ENCODE assay signal across 26 mouse cellular contexts in the genomic region with DNA sequence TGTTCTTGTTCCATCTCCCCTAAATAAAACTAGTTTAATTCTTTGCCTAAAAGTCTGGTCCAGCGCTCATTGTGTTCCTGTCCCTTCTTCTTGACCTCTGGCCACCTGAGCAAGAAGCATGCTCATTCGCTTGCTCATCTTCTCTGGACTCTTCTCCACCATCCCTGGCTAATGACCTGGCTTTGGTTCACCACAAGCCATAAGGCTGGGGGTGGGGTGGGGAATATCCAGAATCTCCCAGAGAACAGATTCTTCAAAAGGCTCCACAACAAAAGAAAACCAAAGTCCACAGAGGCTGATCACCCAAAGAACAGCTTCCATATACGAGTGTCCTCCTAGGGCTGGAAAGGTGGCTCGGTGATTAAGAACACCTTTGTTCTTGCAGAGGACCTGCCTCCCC. TPM values are rescaled to one million over a fixed set of nuclear protein-coding genes. Genes with fewer than 3 reads are reported as not detected.
DNase-seq lines count a peak whose midpoint lies in the region; ATAC-seq and TF ChIP-seq lines count a peak whose summit lies in the region.
"Had no signal": no experiment of that assay in that cellular context is flagged by ENCODE, and none has a peak within 500 bp of the region (broad histone marks: within the 10 kb centered on the region; RNA-seq: fewer than 3 reads in every experiment).

No protein-coding gene starts in this region.

- TF ChIP-seq CTCF in intestine, postnatal 0 days (IDR thresholded peaks at IDR 0.05; ENCODE audit: low read depth), result no peak

- no peaks in the 10 kb centered on the region for H3K9me3 ChIP-seq in intestine, postnatal 0 days (ENCODE audit: control insufficient read depth)
- H3K9me3 ChIP-seq in intestine, embryonic 15.5 days, result no peaks in the 10 kb centered on the region
- no peaks in the 10 kb centered on the region for H3K9me3 ChIP-seq in kidney, embryonic 14.5 days (ENCODE audit: control insufficient read depth, low read length)
- H3K9me3 ChIP-seq: embryonic facial prominence, embryonic 15.5 days; forebrain, embryonic 10.5 days; forebrain, embryonic 12.5 days; G1E had no signal

- no peak overlapping the region for H3K4me2 ChIP-seq in intestine, postnatal 0 days (replicated peaks; ENCODE audit: low read depth)
- no peak overlapping the region for H3K4me2 ChIP-seq in intestine, embryonic 15.5 days (replicated peaks)
- H3K4me2 ChIP-seq in kidney, embryonic 14.5 days (replicated peaks; ENCODE audit: low read depth, low read length), result no peak overlapping the region
- H3K4me2 ChIP-seq: embryonic facial prominence, embryonic 13.5 days; embryonic facial prominence, embryonic 15.5 days; forebrain, embryonic 12.5 days had no signal

- no peak for ATAC-seq in intestine, postnatal 0 days
- ATAC-seq in intestine, embryonic 15.5 days, result no peak
- ATAC-seq in kidney, embryonic 14.5 days (ENCODE audit: low FRiP score, low TSS enrichment), result no peak
- ATAC-seq: CD4-positive, CD25-positive, alpha-beta regulatory T cell, adult 4 months; forebrain, embryonic 14.5 days had no signal

- no peaks in the 10 kb centered on the region for H3K27me3 ChIP-seq in intestine, postnatal 0 days (replicated peaks; ENCODE audit: control insufficient read depth, insufficient read depth, low read length)
- no peaks in the 10 kb centered on the region for H3K27me3 ChIP-seq in intestine, embryonic 15.5 days (replicated peaks)
- no peaks in the 10 kb centered on the region for H3K27me3 ChIP-seq in kidney, embryonic 14.5 days (ENCODE audit: control insufficient read depth, insufficient read depth, low read length)
- H3K27me3 ChIP-seq: CH12.LX; embryonic facial prominence, embryonic 13.5 days; embryonic facial prominence, embryonic 15.5 days; forebrain, embryonic 12.5 days had no signal

- 80% methylated on average over 4 of the region's 4 CpGs for WGBS in intestine, postnatal 0 days
- WGBS in intestine, embryonic 15.5 days, result 92% methylated on average over 4 of the region's 4 CpGs
- WGBS in kidney, embryonic 14.5 days, result 95% methylated on average over 4 of the region's 4 CpGs

- peaks cover 3% of the 10 kb centered on the region; the same call in 1 of the 2 replicates for H3K4me1 ChIP-seq in intestine, postnatal 0 days (replicated peaks; ENCODE audit: control insufficient read depth, insufficient read depth, low read length)
- H3K4me1 ChIP-seq in intestine, embryonic 15.5 days (replicated peaks), result 0 out of 2 replicates have a peak, but pooled peaks cover 2% of the 10 kb centered on the region
- H3K4me1 ChIP-seq in kidney, embryonic 14.5 days (ENCODE audit: control insufficient read depth, insufficient read depth, low read length), result no peaks in the 10 kb centered on the region
- H3K4me1 ChIP-seq: embryonic facial prominence, embryonic 15.5 days; forebrain, embryonic 10.5 days; forebrain, embryonic 12.5 days had no signal

- H3K9ac ChIP-seq in intestine, postnatal 0 days (ENCODE audit: low read depth, low read length), result no peak overlapping the region
- H3K9ac ChIP-seq in intestine, embryonic 15.5 days, result no peak overlapping the region
- no peak overlapping the region for H3K9ac ChIP-seq in kidney, embryonic 14.5 days (ENCODE audit: low read depth, low read length)
- H3K9ac ChIP-seq: embryonic facial prominence, embryonic 13.5 days; embryonic facial prominence, embryonic 15.5 days; forebrain, embryonic 12.5 days had no signal

- no peak overlapping the region for H3K4me3 ChIP-seq in intestine, postnatal 0 days (ENCODE audit: low read depth, low read length)
- H3K4me3 ChIP-seq in intestine, embryonic 15.5 days (replicated peaks), result no peak overlapping the region
- H3K4me3 ChIP-seq in kidney, embryonic 14.5 days (ENCODE audit: low read length), result no peak overlapping the region
- H3K4me3 ChIP-seq: embryonic facial prominence, embryonic 13.5 days; embryonic facial prominence, embryonic 15.5 days; erythroblast, embryonic 14.5 days; forebrain, embryonic 10.5 days; forebrain, embryonic 12.5 days had no signal

- DNase-seq in kidney, adult 9 months, result peak; percentile 52
- DNase-seq in kidney, postnatal 36 days, result peak; percentile 58 to 61
- DNase-seq in kidney, postnatal 10 days, result no peak
- DNase-seq in lung, postnatal 36 days, result no peak
- DNase-seq: adrenal gland, postnatal 10 days; adrenal gland, postnatal 25 days; B cell, adult 2 months; cerebellum, adult 11 months; cerebellum, adult 18-20 months; cerebellum, adult 8-10 months; cerebellum, adult 9-11 months; cerebellum, postnatal 14 days; cerebellum, postnatal 36 days; embryo, embryonic 11 days had no signal

- H3K36me3 ChIP-seq in intestine, postnatal 0 days (ENCODE audit: control insufficient read depth, insufficient read depth), result peaks cover 12% of the 10 kb centered on the region; the same call in 1 of the 2 replicates
- H3K36me3 ChIP-seq in intestine, embryonic 15.5 days, result peaks cover 8% of the 10 kb centered on the region; the same call in 1 of the 2 replicates
- no peaks in the 10 kb centered on the region for H3K36me3 ChIP-seq in kidney, embryonic 14.5 days (ENCODE audit: control insufficient read depth, insufficient read depth, low read length)
- H3K36me3 ChIP-seq: forebrain, embryonic 12.5 days had no signal

- H3K27ac ChIP-seq in intestine, postnatal 0 days (ENCODE audit: low read depth, low read length), result peak overlapping the region; percentile 64
- H3K27ac ChIP-seq in intestine, embryonic 15.5 days, result no peak overlapping the region
- no peak overlapping the region for H3K27ac ChIP-seq in kidney, embryonic 14.5 days (ENCODE audit: low read depth, low read length)
- H3K27ac ChIP-seq: embryonic facial prominence, embryonic 13.5 days; embryonic facial prominence, embryonic 15.5 days; forebrain, embryonic 10.5 days; forebrain, embryonic 12.5 days had no signal

RNA-seq across cellular contexts. Expression of gene Hadh, which starts 16.9 kb away (rescaled TPM):
- 581 and 642 TPM in 2 replicates for polyA plus RNA-seq in intestine, postnatal 0 days (2015; fragmentation: Nextera tagmentation; extraction: Ambion mirVana)
- 265 and 272 TPM in 2 replicates for polyA plus RNA-seq in intestine, embryonic 15.5 days (2015; fragmentation: Nextera tagmentation; extraction: Ambion mirVana)
- polyA plus RNA-seq in kidney, embryonic 14.5 days (2014; fragmentation: Nextera tagmentation; extraction: Ambion mirVana), result 130 and 134 TPM in 2 replicates

RNA-seq across cellular contexts. Expression of gene Cyp2u1, which starts 48.0 kb away (rescaled TPM):
- polyA plus RNA-seq in intestine, postnatal 0 days (2015; fragmentation: Nextera tagmentation; extraction: Ambion mirVana), result 17.1 and 24.2 TPM in 2 replicates
- 6.4 and 7.7 TPM in 2 replicates for polyA plus RNA-seq in intestine, embryonic 15.5 days (2015; fragmentation: Nextera tagmentation; extraction: Ambion mirVana)
- polyA plus RNA-seq in kidney, embryonic 14.5 days (2014; fragmentation: Nextera tagmentation; extraction: Ambion mirVana), result 1.4 and 2.4 TPM in 2 replicates
- polyA plus RNA-seq: erythroblast, embryonic 14.5 days; G1E had no signal

Comparison
In these comparisons a context has a peak if more than half of its experiments do, and no peak if none do; other contexts are left out.
1. DNase-seq: peak in kidney, adult 9 months (single experiment) and kidney, postnatal 36 days (2 of 2); none in kidney, postnatal 10 days (single experiment) and lung, postnatal 36 days (single experiment).